Mouse (Mus musculus) olfactory bulb, adult 2 months (tissue): ENCODE data around the gene Cep170b.

ENCODE experiments used
- CTCF ChIP-seq: fragments of 200-500 bp; IDR thresholded peaks from 2 replicates; pipeline ENCODE4 v1.5.1; 2012; ENCODE audit warnings: low read depth, mild to moderate bottlenecking, low read length, moderate library complexity; ENCODE audit not compliant: insufficient read depth
- POLR2A ChIP-seq: fragments of 200-500 bp; IDR thresholded peaks from 2 replicates; pipeline ENCODE4 v1.6.1; 2012; ENCODE audit warnings: mild to moderate bottlenecking, low read depth, low read length, moderate library complexity; ENCODE audit not compliant: insufficient read depth

- TF ChIP-seq POLR2A: no peak
- no peak for TF ChIP-seq CTCF
These were observed 41.8 kb downstream of the Cep170b start for GRCm38 (mm10) chr12:112762018-112762417.
